Mouse (Mus musculus) mesoderm, embryonic 11.5 days (tissue): ENCODE measurements around the gene Gm7075.
A peak's percentile ranks its signal among the peaks of the same experiment; 100 is the strongest.
"Not testable (repeated sequence)": the region's sequence is repeated elsewhere in the genome, so short reads cannot be mapped to it uniquely, and the experiment has no call there.

Source experiments
- DNase-seq: peaks from one replicate; pipeline ENCODE4 v3.0.0-alpha.2; 2012; ENCODE audit warnings: low read depth, low spot score

Gm7075 gene

GRCm38 (mm10) chr10:63421739-63422735 is at the start of gene Gm7075:
Gene Gm7075, minus strand, starts transcription at chr10:63421789.
- peak; percentile 59 for DNase-seq

- no peak for DNase-seq
Measured at GRCm38 (mm10) chr10:63460935-63461334, 39.3 kb upstream of the Gm7075 start.

- DNase-seq = no peak
Measured at GRCm38 (mm10) chr10:63457292-63458128, 35.9 kb upstream of the Gm7075 start.

GRCm38 (mm10) chr10:63455110-63455878 is 33.7 kb upstream of the Gm7075 start:
- peak; percentile 51 for DNase-seq

- no peak for DNase-seq
Measured at GRCm38 (mm10) chr10:63453926-63454325, 32.3 kb upstream of the Gm7075 start.

GRCm38 (mm10) chr10:63444602-63445387 is 23.2 kb upstream of the Gm7075 start:
- not testable (repeated sequence) for DNase-seq

GRCm38 (mm10) chr10:63439694-63440228 is 18.2 kb upstream of the Gm7075 start:
- DNase-seq = no peak

- no peak for DNase-seq
Measured at GRCm38 (mm10) chr10:63438736-63439262, 17.2 kb upstream of the Gm7075 start.

- DNase-seq = no peak
Measured at GRCm38 (mm10) chr10:63432887-63433286, 11.3 kb upstream of the Gm7075 start.

- DNase-seq = no peak
Measured at GRCm38 (mm10) chr10:63432099-63432498, 10.5 kb upstream of the Gm7075 start.

GRCm38 (mm10) chr10:63431221-63431736 is 9.7 kb upstream of the Gm7075 start:
- DNase-seq = no peak

GRCm38 (mm10) chr10:63429785-63430305 is 8.3 kb upstream of the Gm7075 start, which contains the start of gene Ctnna3:
Gene Ctnna3, plus strand, starts transcription at chr10:63430098.
- peak; percentile 96 for DNase-seq

- peak; percentile 98 for DNase-seq
Measured at GRCm38 (mm10) chr10:63429380-63429779, 7.8 kb upstream of the Gm7075 start.

- DNase-seq = no peak
Measured at GRCm38 (mm10) chr10:63429023-63429340, 7.4 kb upstream of the Gm7075 start.

- peak; percentile 46 for DNase-seq
Measured at GRCm38 (mm10) chr10:63428243-63429022, 6.8 kb upstream of the Gm7075 start.

GRCm38 (mm10) chr10:63427146-63427545 is 5.6 kb upstream of the Gm7075 start:
- no peak for DNase-seq

GRCm38 (mm10) chr10:63424475-63424814 is 2.9 kb upstream of the Gm7075 start:
- peak; percentile 36 for DNase-seq

GRCm38 (mm10) chr10:63423591-63424474 is 2.2 kb upstream of the Gm7075 start:
- no peak for DNase-seq
